Mouse (Mus musculus) ES-E14 (cell line): Measurements from ENCODE around the gene Col25a1. TPM values are rescaled to one million over a fixed set of nuclear protein-coding genes. Genes with fewer than 3 reads are reported as not detected.

ENCODE experiments used
- DNase-seq: peaks from one replicate; pipeline ENCODE4 v3.0.0-alpha.2; 2013; ENCODE audit warnings: low read depth, low spot score
- H3K27ac ChIP-seq: 2 replicates; pipeline ENCODE4 v1.5.1; 2012; ENCODE audit warnings: low read depth, mild to moderate bottlenecking, low read length, moderate library complexity, mixed read lengths; ENCODE audit not compliant: poor library complexity, insufficient read depth, severe bottlenecking
- H3K36me3 ChIP-seq: 2 replicates; pipeline ENCODE4 v1.6.1; 2012; ENCODE audit warnings: mild to moderate bottlenecking, low read length, moderate library complexity, mixed read lengths; ENCODE audit not compliant: control insufficient read depth, poor library complexity, insufficient read depth, severe bottlenecking
- H3K4me1 ChIP-seq, 2 experiments: fragments of 150-350 bp in 1 of 2; sonication (generic) in 1 of 2; 2 replicates each; pipeline ENCODE4 v1.6.1; 2012; ENCODE audit warnings: low read length in 2 of 2, mild to moderate bottlenecking in 1 of 2, mixed read lengths in 1 of 2; ENCODE audit not compliant: control insufficient read depth in 2 of 2, insufficient read depth in 2 of 2, poor library complexity in 1 of 2
- H3K4me3 ChIP-seq, 2 experiments: fragments of 150-350 bp in 1 of 2; sonication (generic) in 1 of 2; 2 replicates each; pipeline ENCODE4 v1.5.1; 2012; ENCODE audit warnings: low read length in 2 of 2, low read depth in 1 of 2, mild to moderate bottlenecking in 1 of 2, mixed read lengths in 1 of 2; ENCODE audit not compliant: insufficient read depth in 1 of 2, poor library complexity in 1 of 2, severe bottlenecking in 1 of 2
- H3K9ac ChIP-seq: 2 replicates; pipeline ENCODE4 v1.6.1; 2012; ENCODE audit warnings: low read depth, mild to moderate bottlenecking, low read length, mixed read lengths; ENCODE audit not compliant: poor library complexity, insufficient read depth, severe bottlenecking
- H3K9me3 ChIP-seq: fragments of 150-350 bp; sonication (generic); 2 replicates; pipeline ENCODE4 v1.6.1; 2012; ENCODE audit warnings: low read depth, mild to moderate bottlenecking, low read length; ENCODE audit not compliant: control insufficient read depth, insufficient read depth
- CHD2 ChIP-seq: IDR thresholded peaks from 2 replicates; pipeline ENCODE4 v1.6.1; 2014; ENCODE audit warnings: mild to moderate bottlenecking, low read depth, low read length, inconsistent platforms
- HCFC1 ChIP-seq: IDR thresholded peaks from 2 replicates; pipeline ENCODE4 v1.6.1; 2012; ENCODE audit warnings: low read length, inconsistent platforms, borderline replicate concordance; ENCODE audit not compliant: insufficient read depth
- MAFK ChIP-seq: IDR thresholded peaks from 2 replicates; pipeline ENCODE4 v1.6.1; 2014; ENCODE audit warnings: mild to moderate bottlenecking, low read depth, low read length, inconsistent platforms; ENCODE audit not compliant: insufficient read depth
- ZC3H11A ChIP-seq: IDR thresholded peaks from 2 replicates; pipeline ENCODE4 v1.6.1; 2012; ENCODE audit warnings: low read depth, mild to moderate bottlenecking, inconsistent platforms, low read length, borderline replicate concordance
- ZNF384 ChIP-seq: IDR thresholded peaks from 2 replicates; pipeline ENCODE4 v1.6.1; 2012; ENCODE audit warnings: low read depth, low read length, inconsistent platforms
- in situ Hi-C, 2 experiments: fragments of 600-800 bp; cut with MboI; formaldehyde crosslinking; loops; one replicate each; pipeline ENCODE4 v1.15.1; 2025; ENCODE audit warnings: low sequenced_read_pairs in 2 of 2, inconsistent platforms in 1 of 2; ENCODE audit not compliant: unreplicated experiment in 2 of 2
- total RNA-seq: library from RNA; depleted of rRNA; stranded (reverse); fragments of 300-350 nt; gene quantifications from 2 replicates; pipeline ENCODE4 v1.2.3, GENCODE M21; 2012

Gene Col25a1
- total RNA-seq, 1 experiment, result 0.45 TPM

GRCm38 (mm10) chr3:130465371-130465770 is 334.1 kb downstream of the Col25a1 start:
- Histone ChIP-seq H3K27ac (no peak overlapping the region), H3K36me3 (no peaks in the 10 kb centered on the region)
- in situ Hi-C loops, result no loop called here

GRCm38 (mm10) chr3:130473211-130473768 is 342.0 kb downstream of the Col25a1 start:
- no peak overlapping the region for H3K27ac ChIP-seq
- in situ Hi-C loops, result no loop called here
- H3K9ac ChIP-seq, result no peak overlapping the region
- no peaks in the 10 kb centered on the region for H3K9me3 ChIP-seq
- TF ChIP-seq MAFK (no peak), ZNF384 (no peak)
- no peak for DNase-seq
- H3K36me3 ChIP-seq, result no peaks in the 10 kb centered on the region
- no peak overlapping the region for H3K4me3 ChIP-seq
- H3K4me1 ChIP-seq, result no peaks in the 10 kb centered on the region

More at GRCm38 (mm10) chr3:130465371-130465770, 334.1 kb downstream of the Col25a1 start:
- DNase-seq, result no peak
- Histone ChIP-seq H3K4me1 (no peaks in the 10 kb centered on the region), H3K9ac (no peak overlapping the region), H3K9me3 (no peaks in the 10 kb centered on the region), H3K4me3 (no peak overlapping the region)
- no peak for TF ChIP-seq CHD2
- TF ChIP-seq MAFK, result no peak
- TF ChIP-seq ZC3H11A, result no peak
- no peak for TF ChIP-seq ZNF384

- no peak for DNase-seq
- H3K9me3 ChIP-seq, result no peaks in the 10 kb centered on the region
- H3K27ac ChIP-seq, result no peak overlapping the region
- in situ Hi-C loops, result no loop called here
- no peak for TF ChIP-seq HCFC1
- TF ChIP-seq CHD2, result no peak
- TF ChIP-seq ZC3H11A, result no peak
- no peak for TF ChIP-seq ZNF384
- TF ChIP-seq MAFK, result no peak
- no peak overlapping the region for H3K4me3 ChIP-seq
- H3K36me3 ChIP-seq, result no peaks in the 10 kb centered on the region
- no peak overlapping the region for H3K9ac ChIP-seq
- H3K4me1 ChIP-seq, result no peaks in the 10 kb centered on the region
These were observed 342.7 kb downstream of the Col25a1 start for GRCm38 (mm10) chr3:130473970-130474369.

GRCm38 (mm10) chr3:130482513-130482912 is 351.2 kb downstream of the Col25a1 start:
- in situ Hi-C loops, result no loop called here
- Histone ChIP-seq H3K9ac (no peak overlapping the region), H3K9me3 (no peaks in the 10 kb centered on the region), H3K27ac (no peak overlapping the region), H3K4me1 (no peaks in the 10 kb centered on the region), H3K36me3 (no peaks in the 10 kb centered on the region), H3K4me3 (no peak overlapping the region)
- DNase-seq, result no peak
- no peak for TF ChIP-seq ZC3H11A
- TF ChIP-seq CHD2, result no peak
- no peak for TF ChIP-seq HCFC1
- TF ChIP-seq MAFK, result no peak
- TF ChIP-seq ZNF384, result no peak

GRCm38 (mm10) chr3:130488839-130489238 is 357.5 kb downstream of the Col25a1 start:
- Histone ChIP-seq H3K4me1 (no peaks in the 10 kb centered on the region), H3K36me3 (no peaks in the 10 kb centered on the region), H3K4me3 (no peak overlapping the region), H3K9ac (no peak overlapping the region), H3K27ac (no peak overlapping the region), H3K9me3 (no peaks in the 10 kb centered on the region)
- in situ Hi-C loops, result no loop called here
- DNase-seq, result no peak
- TF ChIP-seq HCFC1 (no peak), ZC3H11A (no peak), MAFK (no peak), ZNF384 (no peak), CHD2 (no peak)
